Mouse (Mus musculus) adrenal gland, adult 18-20 months (tissue): ENCODE results near the gene Trim7. TPM values are rescaled to one million over a fixed set of nuclear protein-coding genes. Genes with fewer than 3 reads are reported as not detected.
"Not testable (repeated sequence)": the region's sequence is repeated elsewhere in the genome, so short reads cannot be mapped to it uniquely, and the experiment has no call there.

Experiments
- DNase-seq, 2 experiments: peaks; one replicate each; pipeline ENCODE4 v3.0.0; 2021 to 2022; ENCODE audit warnings: low spot score in 2 of 2
- long read RNA-seq, 2 experiments: library from polyadenylated mRNA; stranded (forward); transcript quantifications; one replicate each; pipeline ENCODE4 v2.0.0; 2021
- total RNA-seq, 2 experiments: library from RNA; stranded (reverse); gene quantifications; 1 replicate in 1 of 2; 2 replicates in 1 of 2; pipeline ENCODE4 v1.2.3; 2021

The Trim7 gene
- 1 to 10 TPM; 3.6 to 9.8 TPM for total RNA-seq
- long read RNA-seq, experiment 1, partial matches to known transcripts, result 0 of 1 reads
- long read RNA-seq, experiment 1, other reads (novel, unspliced or antisense), result 1 of 1 reads
- long read RNA-seq, experiment 2, partial matches to known transcripts, result 0 of 1 reads
- long read RNA-seq, experiment 2, other reads (novel, unspliced or antisense), result 0 of 1 reads

- not testable (repeated sequence) for DNase-seq
Observed at GRCm38 (mm10) chr11:48825979-48826751, at the start of gene Trim7, which contains the start of gene Gm12184. Gene Trim7, plus strand, starts transcription at chr11:48826140. Gene Gm12184, minus strand, starts transcription at chr11:48826655.

- no peak for DNase-seq
Observed at GRCm38 (mm10) chr11:48776664-48777063, 49.3 kb upstream of the Trim7 start.

GRCm38 (mm10) chr11:48777303-48777702, 48.6 kb upstream of the Trim7 start:
- no peak for DNase-seq

GRCm38 (mm10) chr11:48779450-48779849, 46.5 kb upstream of the Trim7 start:
- no peak for DNase-seq

- no peak for DNase-seq
Observed at GRCm38 (mm10) chr11:48782243-48782642, 43.7 kb upstream of the Trim7 start.

- DNase-seq, result no peak
Observed at GRCm38 (mm10) chr11:48787455-48788211, 38.3 kb upstream of the Trim7 start.

DNA sequence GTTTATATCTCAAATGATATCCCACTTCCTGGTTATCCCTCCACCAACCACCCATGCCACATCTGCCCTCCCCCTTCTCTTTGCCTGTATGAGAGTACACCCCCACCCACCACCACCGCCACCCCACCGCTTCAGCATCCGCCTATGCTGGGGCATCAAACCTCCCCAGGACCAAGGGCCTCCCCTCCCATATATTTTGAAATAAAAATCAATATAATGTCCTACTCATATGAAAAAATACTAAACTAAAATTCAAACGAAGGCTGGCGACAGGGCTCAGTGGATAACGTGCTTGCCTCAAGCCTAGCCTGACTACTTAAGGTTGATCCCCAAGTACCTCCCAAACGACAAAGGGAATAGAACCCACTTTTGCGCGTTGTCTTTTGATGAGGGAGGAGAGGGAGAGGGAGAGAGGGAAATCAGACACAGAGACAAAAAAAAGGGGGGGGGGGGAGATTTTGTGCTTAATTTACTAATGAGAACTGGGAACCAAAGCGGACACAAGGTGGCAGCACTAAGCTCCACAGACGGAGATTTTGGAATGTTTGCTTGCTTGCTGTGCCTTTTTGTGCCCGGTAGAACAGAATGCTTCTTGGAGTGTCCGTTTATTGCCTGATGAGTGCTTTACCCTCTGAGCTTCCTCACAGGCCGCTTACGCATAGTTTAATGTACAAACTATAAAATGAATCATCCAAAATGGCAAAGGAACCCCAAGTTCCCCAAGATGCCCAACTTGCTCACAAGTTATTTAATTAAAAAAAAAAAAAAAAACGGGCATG, 37.4 kb upstream of the Trim7 start:
- peak; percentile 67 to 77 for DNase-seq

DNA sequence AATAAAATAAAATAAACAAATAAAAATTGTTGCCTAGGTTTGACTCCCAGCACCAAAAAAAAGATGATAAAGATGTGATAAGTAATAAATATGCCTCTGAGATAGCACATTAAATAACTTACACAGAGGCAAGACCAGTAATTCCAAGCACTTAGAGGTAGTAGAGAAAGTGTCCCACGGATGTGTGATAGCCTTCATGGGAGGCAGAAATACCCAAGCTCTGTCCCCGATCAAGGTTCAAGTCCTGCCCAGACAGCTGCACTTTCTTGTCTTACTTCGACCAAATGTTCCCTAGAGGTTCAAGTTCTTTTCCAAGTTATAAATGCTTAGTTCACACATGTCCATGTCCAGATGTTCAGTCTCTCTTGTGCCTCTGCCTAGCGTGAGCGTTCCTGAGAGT, 36.7 kb upstream of the Trim7 start:
- DNase-seq, result no peak

GRCm38 (mm10) chr11:48789973-48790823, 35.7 kb upstream of the Trim7 start:
- peak; percentile 81 to 90 for DNase-seq

- DNase-seq, result no peak
Observed at GRCm38 (mm10) chr11:48790946-48791345, 35.0 kb upstream of the Trim7 start.

DNA sequence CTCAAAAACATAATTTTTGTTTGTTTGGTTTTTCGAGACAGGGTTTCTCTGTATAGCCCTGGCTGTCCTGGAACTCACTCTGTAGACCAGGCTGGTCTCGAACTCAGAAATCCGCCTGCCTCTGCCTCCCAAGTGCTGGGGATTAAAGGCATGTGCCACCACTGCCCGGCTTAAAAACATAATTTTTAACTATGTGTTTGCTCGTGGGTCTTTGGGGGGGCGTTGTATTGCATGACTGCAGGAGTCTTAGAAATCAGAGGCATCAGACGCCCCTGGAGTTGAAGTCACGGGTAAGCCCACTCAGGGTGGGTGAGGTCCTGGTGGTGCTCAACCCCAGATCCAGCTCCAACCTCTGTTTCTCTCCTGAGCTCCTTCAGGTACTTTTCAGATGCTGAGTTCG, 34.0 kb upstream of the Trim7 start:
- DNase-seq, result not testable (repeated sequence)

- no peak for DNase-seq
Observed at GRCm38 (mm10) chr11:48793184-48793583, 32.8 kb upstream of the Trim7 start.

- no peak for DNase-seq
Observed at GRCm38 (mm10) chr11:48795221-48795620, 30.7 kb upstream of the Trim7 start.

GRCm38 (mm10) chr11:48796290-48796689, 29.6 kb upstream of the Trim7 start:
- DNase-seq, result no peak

DNA sequence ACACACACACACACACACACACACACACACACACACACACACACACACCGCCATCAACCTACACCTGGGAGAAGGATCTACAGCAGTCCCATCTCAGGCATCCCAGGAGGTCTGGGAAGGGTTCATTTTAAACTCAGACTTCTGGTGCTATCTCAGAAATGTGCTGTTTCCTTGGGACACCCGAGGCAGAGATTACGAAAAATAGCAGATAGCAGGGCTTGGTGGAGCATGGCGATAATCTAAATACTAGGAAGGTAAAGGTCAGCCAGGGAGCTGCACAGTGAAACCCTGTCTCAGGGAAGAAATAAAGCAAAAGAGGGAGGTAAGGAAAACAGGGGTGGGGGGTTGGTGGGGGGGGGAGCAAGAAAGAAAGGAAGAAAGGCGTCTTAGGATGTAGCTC, 28.7 kb upstream of the Trim7 start:
- DNase-seq, result no peak

DNA sequence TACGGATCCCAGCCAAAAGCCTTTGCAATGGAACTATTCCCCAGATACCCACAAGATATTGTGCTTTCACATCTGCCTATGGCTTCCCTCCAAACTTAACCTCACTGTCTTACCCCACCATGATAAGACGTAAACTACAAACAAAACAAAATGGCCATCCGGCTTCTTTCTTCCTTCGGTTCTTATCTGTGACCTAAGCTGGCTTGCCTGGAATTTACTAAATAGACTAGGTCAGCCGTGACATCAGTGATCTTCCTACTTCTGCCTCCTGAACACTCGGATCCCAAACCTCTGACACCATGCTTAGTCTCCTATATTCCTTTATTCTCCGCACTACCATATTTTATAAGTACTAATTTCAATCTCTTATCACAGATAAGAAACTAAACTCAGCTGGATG, 27.6 kb upstream of the Trim7 start:
- DNase-seq, result no peak

- peak in 1 of 2 experiments; percentile 38 for DNase-seq
Observed at GRCm38 (mm10) chr11:48798984-48799920, 26.7 kb upstream of the Trim7 start.

DNA sequence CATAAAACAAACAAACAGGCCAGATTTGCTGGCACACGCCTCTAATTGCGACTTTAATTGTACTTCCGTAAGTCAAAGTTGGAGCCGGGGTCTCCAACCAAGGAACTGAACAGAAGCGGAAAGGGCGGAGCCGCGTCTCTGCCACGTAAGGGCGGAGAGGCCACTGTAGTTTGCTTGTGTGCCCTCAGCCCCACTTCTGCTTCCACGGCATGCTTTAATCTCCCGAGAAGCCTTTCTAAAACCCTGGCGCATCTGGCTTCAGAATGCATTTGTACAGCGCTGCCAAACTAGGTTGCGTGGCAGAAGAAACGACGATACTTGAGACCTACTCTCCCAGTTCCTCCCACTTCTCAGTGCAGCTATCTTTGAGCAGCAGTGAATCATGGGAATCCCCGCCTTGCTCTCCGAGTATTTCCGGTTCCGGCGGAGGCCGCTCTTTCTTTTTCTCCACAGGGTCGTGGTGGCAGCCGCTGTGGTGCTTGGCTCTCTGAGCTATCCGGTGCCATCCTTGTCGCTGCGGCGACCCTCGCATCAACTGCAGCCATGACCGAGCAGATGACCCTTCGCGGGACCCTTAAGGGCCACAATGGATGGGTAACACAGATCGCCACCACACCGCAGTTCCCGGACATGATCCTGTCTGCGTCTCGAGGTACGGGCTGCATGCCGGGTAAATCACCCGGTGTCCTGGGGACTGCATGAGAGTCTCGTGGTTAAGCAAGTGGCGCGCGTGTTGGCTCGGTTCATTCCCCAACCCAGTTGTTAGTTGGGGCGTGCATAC, 25.8 kb upstream of the Trim7 start, which contains the start of gene Rack1:
TSS of gene Rack1 (plus strand) at position 412 of the 781 bp plus-strand sequence.
- peak; percentile 81 to 89 for DNase-seq
